Mouse (Mus musculus): ENCODE results near the gene Nipbl.
"Not testable (repeated sequence)": the region's sequence is repeated elsewhere in the genome, so short reads cannot be mapped to it uniquely, and the experiment has no call there.

Nipbl gene

DNA sequence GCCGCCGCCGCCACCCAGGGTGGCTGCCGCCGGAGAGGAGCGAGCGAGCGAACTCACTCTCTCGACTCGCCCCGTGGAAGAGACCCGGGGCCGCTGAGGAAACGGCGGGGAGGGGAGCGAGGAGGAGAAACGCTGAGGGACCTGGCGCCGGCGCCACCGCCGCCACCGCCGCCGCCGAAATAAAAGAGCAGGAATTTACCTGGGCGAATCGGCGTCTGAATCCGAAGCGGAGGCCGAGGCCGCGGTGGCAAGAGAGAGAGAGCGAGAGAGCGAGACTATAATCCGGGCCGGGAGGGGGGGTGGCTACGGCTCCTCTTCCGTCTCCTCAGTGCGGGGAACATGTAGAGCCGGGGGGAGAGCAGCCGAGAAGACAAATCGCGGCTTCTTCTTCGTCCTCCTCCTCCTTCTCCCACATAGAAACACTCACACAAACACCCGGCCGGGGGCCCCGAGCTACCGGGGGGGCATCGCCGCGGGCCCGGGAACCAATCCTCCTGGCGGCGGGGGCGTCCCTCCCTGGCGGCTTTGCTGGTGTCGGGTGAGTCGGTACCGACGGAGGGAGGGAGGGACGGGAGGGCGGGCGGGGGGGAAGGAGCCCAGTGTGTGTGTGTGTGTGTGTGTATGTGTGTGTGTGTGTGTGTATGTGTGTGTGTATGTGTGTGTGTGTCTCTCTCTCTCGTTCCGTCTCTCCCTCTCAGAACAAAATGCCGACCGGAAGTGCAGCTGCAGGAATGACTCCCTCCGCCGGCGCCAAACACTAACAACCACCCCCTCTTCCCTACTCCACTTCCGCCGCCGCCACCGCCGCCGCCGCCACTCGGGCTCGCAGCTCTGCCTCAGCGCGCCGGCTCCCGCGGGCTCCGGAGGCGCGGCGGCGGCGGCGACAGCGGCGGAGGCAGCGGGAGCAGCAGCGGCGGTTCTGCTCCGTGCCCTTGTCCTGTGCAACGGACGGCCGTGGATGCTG lies at the start of gene Nipbl:
TSS of gene Nipbl (minus strand) at position 538 of the 964 bp plus-strand sequence.
- peak; percentile 93 to 96 for DNase-seq (ENCODE audit: inconsistent age in 2 of 2, low spot score in 1 of 2)

DNA sequence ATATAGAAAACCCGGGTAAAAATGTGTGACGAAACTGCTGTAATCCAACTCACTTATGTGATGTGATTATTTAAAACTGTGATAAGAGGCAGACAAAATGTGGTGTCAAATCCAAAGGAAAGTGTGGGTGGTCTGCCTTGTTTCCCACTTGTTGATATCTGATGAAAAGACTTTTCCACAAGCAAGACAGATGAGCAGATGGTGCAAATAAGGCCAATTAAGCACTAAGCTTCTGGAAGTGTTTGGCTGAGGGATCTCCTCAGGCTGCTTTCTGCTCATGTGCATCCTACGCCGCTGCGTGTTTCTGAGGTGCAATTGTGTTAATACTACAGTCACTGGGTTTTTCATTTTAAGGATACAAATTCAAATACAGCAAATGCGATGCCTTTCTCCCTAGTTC lies 41.0 kb upstream of the Nipbl start:
- no peak for DNase-seq (ENCODE audit: inconsistent age in 2 of 2, low spot score in 1 of 2)

DNA sequence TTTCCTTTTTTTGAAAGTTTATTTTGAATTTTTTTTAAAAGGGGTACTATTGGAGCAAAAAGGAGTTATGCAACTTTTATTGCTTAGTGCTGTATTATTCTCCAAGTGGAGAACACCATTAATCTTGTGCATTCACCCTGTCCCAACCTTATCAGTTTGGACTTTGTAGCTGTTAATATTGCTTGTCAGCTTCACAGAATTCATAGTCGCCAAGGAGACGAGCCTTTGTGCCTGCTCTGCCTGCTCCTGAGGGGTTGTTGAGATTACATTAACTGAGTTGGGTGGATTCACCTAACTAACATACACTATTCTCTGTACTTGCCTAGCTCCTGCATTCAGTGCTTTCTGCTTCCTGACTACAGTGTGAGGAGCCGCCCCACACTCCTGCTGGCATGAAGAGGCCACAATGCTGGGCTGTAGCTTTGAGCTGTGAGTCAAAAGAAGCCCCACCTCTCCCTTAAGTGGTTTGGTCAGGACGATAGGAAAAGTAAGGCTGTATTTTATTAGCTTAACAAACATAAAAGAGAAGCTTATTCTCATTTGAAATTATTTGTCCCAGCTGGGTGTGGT lies 24.8 kb upstream of the Nipbl start:
- DNase-seq (ENCODE audit: inconsistent age in 2 of 2, low spot score in 1 of 2): peak in 1 of 2 experiments; percentile 23

DNA sequence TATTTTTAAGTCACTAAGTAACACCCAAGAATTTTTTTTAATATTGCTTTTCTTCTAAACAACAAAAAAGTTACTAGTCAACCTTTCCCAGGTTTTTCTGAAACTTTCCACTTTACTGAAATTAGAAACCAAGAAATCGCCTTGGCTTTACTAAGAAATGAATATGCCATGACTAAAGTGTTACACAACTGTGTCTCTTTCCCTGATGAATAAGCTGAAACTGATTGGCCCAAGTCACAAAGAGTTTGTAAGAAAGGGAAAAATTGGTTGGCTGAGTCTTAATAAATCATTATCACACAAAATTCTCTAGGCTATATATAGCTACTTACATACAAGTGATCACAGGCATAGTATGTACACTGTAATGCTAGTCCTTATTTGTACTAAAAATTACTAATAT lies 19.3 kb upstream of the Nipbl start:
- no peak for DNase-seq (ENCODE audit: inconsistent age in 2 of 2, low spot score in 1 of 2)

DNA sequence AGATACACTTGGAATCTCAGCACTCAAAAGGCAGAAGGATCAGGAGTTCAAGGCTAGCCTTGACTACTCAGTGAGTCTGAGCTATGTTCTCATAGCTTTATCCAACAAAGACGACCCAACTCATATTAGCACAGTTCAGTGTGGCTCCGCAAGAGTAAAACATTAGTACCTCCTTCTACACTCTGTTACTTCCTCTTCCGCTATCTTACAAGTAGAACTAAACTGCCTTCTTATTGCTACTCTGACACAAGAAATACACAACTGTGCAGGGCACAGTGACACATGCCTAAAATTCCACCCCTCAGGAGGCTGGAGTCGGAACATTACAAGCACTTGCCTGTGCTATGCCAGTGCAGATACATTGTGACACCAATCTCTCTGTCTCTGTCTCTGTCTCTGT lies 18.5 kb upstream of the Nipbl start:
- DNase-seq (ENCODE audit: inconsistent age in 2 of 2, low spot score in 1 of 2): no peak

DNA sequence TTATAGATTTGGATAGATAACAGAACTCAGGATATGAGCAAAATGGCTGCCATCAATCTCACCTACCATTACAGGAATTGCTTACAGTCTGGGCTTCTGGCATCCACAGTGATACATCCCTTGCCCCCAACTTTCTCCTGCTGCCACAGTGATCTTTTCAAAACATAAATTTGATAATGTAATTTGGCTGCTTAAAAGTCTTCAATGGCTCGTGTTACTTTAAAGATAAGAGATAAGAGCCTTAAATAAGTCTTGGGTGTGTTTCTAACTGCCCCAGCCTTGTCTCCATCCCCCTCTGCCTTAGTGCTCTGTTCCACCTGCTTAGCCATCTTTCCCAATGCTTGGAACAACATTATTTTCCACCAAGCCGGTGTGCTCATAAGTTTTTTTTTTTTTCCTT lies 16.6 kb upstream of the Nipbl start:
- no peak for DNase-seq (ENCODE audit: inconsistent age in 2 of 2, low spot score in 1 of 2)

DNA sequence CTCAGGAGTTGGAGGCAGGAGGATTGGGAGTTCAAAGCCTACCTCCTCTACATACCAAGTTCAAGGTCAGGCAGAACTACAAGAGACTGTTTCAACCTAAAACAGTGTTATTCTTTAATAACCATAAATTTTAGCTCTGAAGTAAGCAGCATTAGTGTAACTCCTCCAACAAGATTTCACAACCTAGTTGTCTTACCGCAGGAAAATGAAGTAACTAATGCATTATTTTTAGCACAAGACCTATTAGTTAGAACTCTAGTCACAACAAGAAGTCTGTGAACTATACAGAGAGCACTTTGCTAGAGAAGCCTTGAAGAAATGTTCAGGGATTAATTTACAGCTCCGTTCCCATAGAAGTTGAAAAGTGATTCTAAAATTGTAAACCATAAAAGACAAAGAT lies 15.7 kb upstream of the Nipbl start:
- no peak for DNase-seq (ENCODE audit: inconsistent age in 2 of 2, low spot score in 1 of 2)

DNA sequence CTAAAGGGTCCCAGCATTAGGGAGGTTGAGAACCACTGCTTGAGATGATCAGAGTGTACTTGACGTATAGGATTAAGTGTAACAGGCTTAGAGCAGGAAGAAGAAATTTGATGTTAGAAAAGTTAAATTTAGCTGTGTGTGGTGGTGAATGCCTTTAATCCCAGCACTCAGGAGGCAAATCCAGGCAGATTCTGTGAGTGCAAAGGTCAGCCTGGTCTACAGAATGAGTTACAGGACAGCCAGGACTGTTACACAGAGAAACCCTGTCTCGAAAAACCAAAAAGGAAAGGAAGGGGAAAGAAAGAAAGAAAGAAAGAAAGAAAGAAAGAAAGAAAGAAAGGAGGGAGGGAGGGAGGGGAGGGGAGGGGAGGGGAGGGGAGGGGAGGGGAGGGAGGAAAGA lies 12.0 kb upstream of the Nipbl start:
- not testable (repeated sequence) for DNase-seq (ENCODE audit: inconsistent age in 2 of 2, low spot score in 1 of 2)

DNA sequence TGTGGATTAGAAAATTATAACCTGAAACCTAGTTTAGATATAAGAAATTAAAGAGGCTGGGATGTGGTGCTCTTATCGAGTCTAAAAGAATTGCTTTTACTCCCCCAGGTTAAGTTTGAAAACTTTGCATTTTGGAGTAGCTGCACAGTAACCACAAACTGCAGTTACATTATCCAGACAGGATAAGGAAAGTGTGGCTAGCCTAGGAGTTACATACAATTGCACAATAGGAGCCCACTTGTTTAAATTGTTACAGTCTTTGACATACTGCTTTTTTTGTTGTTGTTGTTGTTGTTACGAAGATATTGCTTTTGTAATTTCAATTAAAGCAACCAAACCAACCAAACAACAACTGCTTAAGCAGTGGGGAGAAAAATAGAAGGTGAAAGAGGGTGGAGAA lies 11.2 kb upstream of the Nipbl start:
- DNase-seq (ENCODE audit: inconsistent age in 2 of 2, low spot score in 1 of 2): no peak

DNA sequence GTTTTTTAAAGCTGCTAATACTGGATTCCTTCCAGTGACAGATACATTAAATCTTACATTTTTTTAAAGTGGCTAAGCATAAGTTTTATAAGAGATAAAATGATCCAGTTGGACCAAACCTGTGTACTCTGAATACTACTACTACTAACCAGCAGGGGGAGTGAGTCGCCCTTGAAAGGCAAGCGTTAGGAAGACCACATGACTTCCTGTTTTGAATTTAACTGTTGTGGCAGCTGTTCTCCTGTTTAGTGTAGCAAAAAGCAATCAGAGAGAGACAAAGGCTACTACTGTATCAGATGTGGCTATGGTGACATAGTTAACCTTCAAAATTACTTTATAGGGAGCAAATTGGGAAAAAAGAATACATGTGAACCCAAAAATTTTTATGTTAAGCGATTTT lies 6.8 kb upstream of the Nipbl start:
- peak in 1 of 2 experiments; percentile 73 for DNase-seq (ENCODE audit: inconsistent age in 2 of 2, low spot score in 1 of 2)

DNA sequence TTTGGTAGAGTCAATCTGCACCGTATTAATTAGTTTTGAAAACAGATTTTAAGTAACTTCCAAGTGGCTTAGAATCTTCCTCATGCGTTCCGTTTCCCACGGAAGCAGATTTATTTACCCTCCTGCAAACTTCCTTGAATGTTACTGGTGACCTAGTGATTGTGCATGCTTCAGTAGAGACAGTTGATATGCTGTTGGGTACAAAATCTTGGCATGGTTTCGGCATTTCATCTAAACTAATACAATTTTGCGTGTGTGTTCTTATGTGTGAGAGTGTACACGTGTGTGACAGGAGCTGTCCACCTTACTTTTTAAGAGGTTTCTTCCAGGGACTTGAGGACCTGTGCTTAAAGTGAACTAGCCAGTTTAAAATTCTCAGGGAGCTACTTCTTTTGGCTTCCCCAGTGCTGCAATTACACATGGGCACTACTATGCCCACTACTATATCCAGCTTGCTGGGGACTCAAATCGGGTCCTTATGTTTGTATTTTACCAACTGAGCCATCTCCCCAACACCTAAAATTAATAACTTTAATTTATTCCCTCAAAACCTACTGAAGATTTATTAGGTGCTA lies 3.0 kb upstream of the Nipbl start:
- no peak for DNase-seq (ENCODE audit: inconsistent age in 2 of 2, low spot score in 1 of 2)

DNA sequence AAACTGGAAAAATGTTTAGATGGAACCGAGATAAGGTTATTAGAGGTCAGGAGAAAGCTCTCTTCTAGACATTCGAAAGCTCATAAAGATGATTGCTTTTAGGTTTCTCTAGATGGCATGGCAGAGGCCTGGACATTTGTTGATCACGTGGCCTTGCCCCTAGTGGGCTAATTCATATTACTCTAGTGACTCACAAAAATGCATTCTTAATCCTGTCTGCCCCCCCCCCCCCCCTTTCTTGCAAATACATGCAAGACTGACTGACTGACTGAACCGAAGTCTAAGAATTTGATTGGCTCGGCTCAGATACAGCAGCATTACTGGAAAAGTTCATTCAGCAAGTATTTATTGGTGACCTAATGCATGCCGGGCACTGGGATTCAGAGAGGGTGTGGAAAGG lies 2.2 kb upstream of the Nipbl start:
- peak; percentile 32 to 77 for DNase-seq (ENCODE audit: inconsistent age in 2 of 2, low spot score in 1 of 2)

DNA sequence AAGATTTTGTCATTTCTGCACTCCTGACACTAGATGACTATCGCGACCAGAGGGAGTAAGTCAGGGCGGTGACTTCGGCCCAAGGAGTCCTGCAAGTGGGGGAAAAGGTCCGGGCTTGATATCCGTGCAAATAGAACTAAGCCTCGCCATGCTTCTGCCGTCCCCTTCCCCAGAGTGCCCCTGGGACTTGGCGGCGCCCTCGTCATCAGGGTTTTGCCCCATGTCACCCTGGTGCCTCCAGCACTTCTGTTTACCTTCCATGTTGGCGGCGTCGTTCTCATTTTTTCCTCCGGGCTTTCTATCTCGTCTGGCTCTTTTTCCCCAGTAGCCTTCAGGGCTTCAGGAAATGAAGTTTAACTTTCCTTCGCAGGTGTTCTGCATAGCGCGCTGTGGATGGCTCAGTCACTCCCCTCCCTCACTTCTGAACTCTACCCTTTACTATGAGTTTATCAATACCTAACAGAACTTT lies 1.7 kb upstream of the Nipbl start:
- DNase-seq (ENCODE audit: inconsistent age in 2 of 2, low spot score in 1 of 2): peak; percentile 51 to 83

DNA sequence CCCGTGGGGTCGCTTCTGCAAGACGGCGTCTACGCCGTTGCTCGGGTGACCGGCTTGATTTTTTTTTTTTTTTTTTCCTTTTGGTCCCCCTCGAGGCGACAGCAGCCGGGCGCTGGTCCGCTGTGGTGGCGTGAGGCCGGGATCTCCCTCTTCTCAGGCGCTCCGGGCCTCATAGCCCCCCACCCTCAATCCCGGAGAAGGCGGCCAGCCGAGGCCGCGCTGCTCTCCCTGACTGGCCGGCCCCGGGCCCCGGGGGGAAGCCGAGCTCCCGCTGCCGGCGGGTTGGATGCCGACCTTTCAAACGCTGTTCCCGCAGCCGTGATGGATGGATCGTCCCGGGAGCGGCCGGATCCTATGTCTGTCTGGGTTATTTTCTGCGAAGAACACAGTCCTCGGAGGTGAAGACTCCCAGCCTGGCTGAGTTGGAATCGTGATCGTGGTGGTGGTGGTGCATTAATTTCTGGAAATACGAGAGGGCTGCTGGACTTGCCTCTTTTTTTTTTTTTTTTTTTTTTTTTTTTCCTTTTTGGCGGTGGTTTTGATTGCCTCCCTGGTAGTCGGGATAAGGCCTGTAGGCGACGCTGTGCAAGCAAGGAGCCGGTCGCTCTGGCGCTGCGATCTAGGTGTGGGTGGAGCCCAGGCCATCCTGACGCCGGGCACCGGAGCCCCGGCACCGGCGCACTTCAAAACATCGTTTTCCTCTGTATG lies 781 bp upstream of the Nipbl start:
- peak; percentile 88 to 94 for DNase-seq (ENCODE audit: inconsistent age in 2 of 2, low spot score in 1 of 2)

DNA sequence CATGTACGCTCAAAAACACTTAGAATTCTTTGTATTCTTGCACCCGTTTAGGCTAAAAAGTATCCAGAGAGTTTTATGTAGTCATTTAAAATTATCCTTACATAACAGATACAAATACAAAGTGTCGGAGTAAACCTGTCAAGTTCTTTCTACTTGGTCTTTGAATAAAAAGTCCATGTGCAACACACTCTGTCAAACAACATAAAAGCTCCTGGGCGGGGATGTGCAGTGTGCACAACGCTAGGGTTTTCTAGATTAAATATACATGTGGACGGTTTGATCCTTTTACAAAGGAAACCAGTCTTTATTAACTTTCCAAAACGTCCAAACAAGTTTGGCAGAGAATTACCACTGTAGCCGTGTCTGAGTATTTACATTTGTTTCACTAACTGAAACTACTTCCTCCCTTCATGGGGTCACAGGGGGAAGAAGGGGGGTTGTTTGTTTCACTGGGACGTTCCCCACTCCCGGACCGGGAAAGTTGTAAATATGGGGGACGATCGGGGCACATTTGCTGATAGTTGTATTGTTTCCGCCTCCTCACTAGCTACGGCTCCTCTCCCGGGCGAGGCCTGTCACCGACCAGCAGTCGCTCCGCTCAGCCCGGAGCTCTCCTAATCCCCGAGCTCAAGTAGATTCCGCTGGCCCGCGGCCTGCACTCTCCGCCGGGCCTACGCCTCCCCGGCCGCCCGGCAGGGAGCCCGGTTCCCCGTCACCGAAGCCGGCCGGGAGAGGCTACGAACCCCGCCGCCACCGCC lies 916 bp downstream of the Nipbl start:
- DNase-seq (ENCODE audit: inconsistent age in 2 of 2, low spot score in 1 of 2): peak; percentile 74 to 92

DNA sequence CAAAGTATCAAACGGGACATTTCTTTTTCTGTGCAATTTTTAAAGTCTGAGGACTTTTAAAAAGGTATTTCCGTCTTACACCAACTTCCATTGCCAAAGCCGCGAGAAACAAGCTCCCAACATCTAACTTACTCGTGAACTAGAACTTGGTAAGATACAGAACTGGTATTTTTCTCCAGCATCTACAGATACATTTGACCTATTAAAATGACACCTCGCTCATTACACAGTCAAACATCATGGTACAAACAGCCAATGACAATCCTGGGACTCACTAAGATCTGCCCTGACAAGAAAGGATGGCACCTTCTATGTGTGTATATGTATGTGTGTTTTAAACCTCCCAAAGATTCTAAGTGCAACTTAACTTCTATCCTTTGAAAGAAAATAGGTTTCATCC lies 1.5 kb downstream of the Nipbl start:
- DNase-seq (ENCODE audit: inconsistent age in 2 of 2, low spot score in 1 of 2): peak in 1 of 2 experiments; percentile 69

DNA sequence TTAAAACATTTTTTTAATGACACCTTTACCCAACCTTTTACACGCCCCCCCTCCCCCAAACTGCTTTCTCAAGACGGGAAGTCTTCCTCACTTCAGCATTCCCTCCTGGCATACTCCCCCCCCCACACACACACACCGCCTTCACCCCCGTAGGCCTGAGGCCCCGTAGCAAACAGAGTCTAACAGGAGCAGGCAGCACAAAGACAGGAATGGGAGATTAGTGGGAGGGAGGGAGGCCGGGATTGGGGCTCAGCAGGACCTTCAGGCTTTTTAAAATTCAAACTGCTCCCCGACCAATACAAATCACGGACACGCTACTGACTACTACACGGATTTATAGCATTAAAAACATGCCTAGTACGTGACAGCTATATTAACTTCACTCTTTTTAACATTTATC lies 2.1 kb downstream of the Nipbl start:
- DNase-seq (ENCODE audit: inconsistent age in 2 of 2, low spot score in 1 of 2): peak in 1 of 2 experiments; percentile 46

DNA sequence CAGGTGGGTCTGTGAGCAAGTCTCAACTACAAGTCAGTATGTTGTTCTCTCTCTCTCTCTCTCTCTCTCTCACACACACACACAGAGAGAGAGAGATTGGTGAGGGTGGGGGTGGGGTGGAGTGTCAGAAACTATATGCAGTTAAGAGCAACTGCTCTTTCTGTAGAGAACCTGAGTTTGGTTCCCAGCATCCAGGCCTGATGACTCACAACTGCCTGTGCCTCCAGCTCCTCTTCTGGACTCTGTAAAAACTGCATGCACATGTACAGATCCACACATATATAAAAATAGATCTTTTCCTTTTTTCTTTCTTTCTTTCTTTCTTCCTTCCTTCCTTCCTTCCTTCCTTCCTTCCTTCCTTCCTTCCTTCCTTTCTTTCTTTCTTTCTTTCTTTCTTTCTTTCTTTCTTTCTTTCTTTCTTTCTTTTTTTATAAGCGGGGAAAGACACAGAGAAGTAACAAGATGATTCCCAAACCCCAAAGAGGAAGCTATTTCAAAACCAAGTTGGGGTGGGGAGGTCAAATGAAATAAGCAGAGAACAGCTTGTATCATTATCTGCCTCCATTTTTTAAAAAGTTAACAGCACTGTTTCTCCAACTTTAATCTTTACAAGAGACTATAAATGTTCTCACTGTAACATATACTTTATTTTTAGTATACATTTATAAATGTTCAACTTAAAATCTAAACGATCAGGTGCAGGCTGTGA lies 10.9 kb downstream of the Nipbl start:
- DNase-seq (ENCODE audit: inconsistent age in 2 of 2, low spot score in 1 of 2): no peak

DNA sequence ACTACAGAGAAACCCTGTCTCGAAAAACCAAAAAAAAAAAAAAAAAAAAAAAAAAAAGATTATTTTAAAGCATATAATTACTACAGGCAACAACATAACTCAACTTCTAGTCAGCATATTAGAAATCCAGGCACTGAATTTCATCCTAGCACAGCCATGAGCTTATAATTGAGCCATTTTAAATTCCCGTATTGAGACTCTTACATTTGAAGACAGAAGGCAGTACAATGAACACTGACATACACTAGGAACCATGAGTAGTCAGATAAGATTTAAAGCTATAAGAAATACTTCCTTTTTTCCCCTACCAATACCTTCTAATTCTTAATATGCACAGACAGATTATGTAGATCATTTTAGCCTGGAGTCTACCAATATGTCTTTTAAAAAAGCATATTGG lies 11.7 kb downstream of the Nipbl start:
- DNase-seq (ENCODE audit: inconsistent age in 2 of 2, low spot score in 1 of 2): no peak

DNA sequence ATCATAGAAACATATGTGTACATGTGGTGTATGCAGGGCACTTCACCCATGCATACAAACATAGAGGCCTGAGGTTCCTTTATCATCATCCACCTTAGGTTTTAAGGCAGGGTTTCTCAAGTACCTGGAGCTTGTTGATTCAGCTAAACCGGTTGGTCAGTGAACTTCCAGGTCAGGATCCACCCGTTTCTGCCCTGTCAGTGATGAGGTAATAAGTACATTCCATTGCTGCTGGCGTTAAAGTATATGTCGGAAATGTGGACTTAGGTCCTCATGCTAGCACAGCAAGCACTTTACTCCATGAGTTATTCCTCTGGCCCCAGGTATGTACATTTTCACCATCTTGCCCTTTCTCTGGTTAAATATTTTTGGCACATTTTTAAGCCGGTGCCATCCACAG lies 14.8 kb downstream of the Nipbl start:
- DNase-seq (ENCODE audit: inconsistent age in 2 of 2, low spot score in 1 of 2): no peak
